Mouse (Mus musculus) heart, postnatal 0 days (tissue): ENCODE measurements around the gene Kdm6b.

ENCODE experiments used
- CTCF ChIP-seq: IDR thresholded peaks from 2 replicates; pipeline ENCODE4 v1.5.1; 2016; ENCODE audit warnings: antibody characterized with exemption, control low read depth, low read depth
- EP300 ChIP-seq: IDR thresholded peaks from 2 replicates; pipeline ENCODE4 v1.6.1; 2016; ENCODE audit warnings: antibody characterized with exemption, low read depth

- no peak for TF ChIP-seq CTCF
- no peak; the same call in 1 of the 2 replicates for TF ChIP-seq EP300
These were observed 46.4 kb downstream of the Kdm6b start for GRCm38 (mm10) chr11:69366855-69367615.
